Mouse (Mus musculus) midbrain, embryonic 14.5 days (tissue): Measurements from ENCODE around the gene Trim45. TPM values are rescaled to one million over a fixed set of nuclear protein-coding genes. Genes with fewer than 3 reads are reported as not detected.

Experiments
- ATAC-seq: fragments of 200-750 bp; cut with Nextera tagmentation; 2 replicates; pipeline ENCODE4 v1.8.0; 2017; ENCODE audit warnings: moderate number of reproducible peaks, moderate library complexity; ENCODE audit not compliant: low FRiP score, low TSS enrichment
- DNase-seq: peaks from one replicate; pipeline ENCODE4 v3.0.0-alpha.2; 2015
- H3K27ac ChIP-seq: fragments of 300-500 bp; sonication (generic); replicated peaks from 2 replicates; pipeline ENCODE4 v1.5.1; 2014; ENCODE audit warnings: mild to moderate bottlenecking, low read depth, low read length, moderate library complexity
- H3K27me3 ChIP-seq: fragments of 300-500 bp; sonication (generic); 2 replicates; pipeline ENCODE4 v1.6.1; 2014; ENCODE audit warnings: low read length, control low read depth, mixed read lengths; ENCODE audit not compliant: control insufficient read depth, insufficient read depth
- H3K36me3 ChIP-seq: fragments of 300-500 bp; sonication (generic); 2 replicates; pipeline ENCODE4 v1.6.1; 2014; ENCODE audit warnings: low read length, control low read depth; ENCODE audit not compliant: control insufficient read depth, insufficient read depth
- H3K4me1 ChIP-seq: fragments of 300-500 bp; sonication (generic); 2 replicates; pipeline ENCODE4 v1.6.1; 2014; ENCODE audit warnings: mild to moderate bottlenecking, antibody characterized with exemption, low read length, control low read depth; ENCODE audit not compliant: control insufficient read depth, insufficient read depth
- H3K4me2 ChIP-seq: fragments of 300-500 bp; sonication (generic); 2 replicates; pipeline ENCODE4 v1.6.1; 2014; ENCODE audit warnings: mild to moderate bottlenecking, low read length, moderate library complexity
- H3K4me3 ChIP-seq: fragments of 300-500 bp; sonication (generic); replicated peaks from 2 replicates; pipeline ENCODE4 v1.5.1; 2014; ENCODE audit warnings: low read depth, low read length
- H3K9ac ChIP-seq: fragments of 300-500 bp; sonication (generic); replicated peaks from 2 replicates; pipeline ENCODE4 v1.6.1; 2014; ENCODE audit warnings: mild to moderate bottlenecking, low read length, moderate library complexity
- H3K9me3 ChIP-seq: fragments of 300-500 bp; sonication (generic); 2 replicates; pipeline ENCODE4 v1.6.1; 2016; ENCODE audit warnings: low read length, control low read depth, mixed read lengths; ENCODE audit not compliant: control insufficient read depth
- WGBS: fragments of 180-500 bp; shearing (Covaris S2); extraction: QIAGEN DNeasy Blood & Tissue Kit; methylation state at CpG from one replicate; pipeline ENCODE4 v1.1.7; 2014; 5-methylcytosine and 5-hydroxymethylcytosine counted together
- polyA plus RNA-seq: library from polyadenylated mRNA; unstranded; fragments of >200 nt; fragmentation: Nextera tagmentation; extraction: Ambion mirVana; gene quantifications from 2 replicates; pipeline ENCODE4 v1.2.1, GENCODE M21; 2014

Trim45 gene
- polyA plus RNA-seq, 1 experiment from 2014 or later = 6.5 TPM

DNA sequence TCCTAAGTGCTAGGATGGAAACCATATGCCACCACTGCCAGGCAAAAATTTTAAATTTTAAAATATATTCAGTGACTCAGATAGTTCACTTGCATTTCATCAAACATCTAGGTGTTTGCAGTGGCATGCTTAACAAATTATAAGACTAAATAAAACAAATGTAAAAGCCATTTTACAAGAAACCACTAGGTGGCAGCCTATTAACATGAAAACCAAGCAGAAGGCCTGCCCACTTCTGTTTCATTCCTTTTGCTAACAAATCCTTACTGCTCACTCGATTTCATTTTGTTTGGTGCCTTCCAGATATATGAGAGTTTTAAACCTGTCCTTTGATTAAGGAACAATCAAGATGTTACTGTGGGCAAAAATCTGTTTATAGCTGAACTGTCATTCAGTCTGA lies 51.9 kb downstream of the Trim45 start:
- WGBS = 0% methylated on average over 1 of the region's 1 CpGs
- ATAC-seq (no peak), DNase-seq (peak; percentile 85)
- H3K9ac ChIP-seq = no peak overlapping the region
- H3K4me3 ChIP-seq = no peak overlapping the region
- no peak overlapping the region for H3K27ac ChIP-seq
- H3K27me3 ChIP-seq = no peaks in the 10 kb centered on the region
- no peaks in the 10 kb centered on the region for H3K36me3 ChIP-seq
- H3K9me3 ChIP-seq = no peaks in the 10 kb centered on the region
- H3K4me2 ChIP-seq = no peak overlapping the region
- H3K4me1 ChIP-seq = peaks cover 2% of the 10 kb centered on the region; the same call in 1 of the 2 replicates

DNA sequence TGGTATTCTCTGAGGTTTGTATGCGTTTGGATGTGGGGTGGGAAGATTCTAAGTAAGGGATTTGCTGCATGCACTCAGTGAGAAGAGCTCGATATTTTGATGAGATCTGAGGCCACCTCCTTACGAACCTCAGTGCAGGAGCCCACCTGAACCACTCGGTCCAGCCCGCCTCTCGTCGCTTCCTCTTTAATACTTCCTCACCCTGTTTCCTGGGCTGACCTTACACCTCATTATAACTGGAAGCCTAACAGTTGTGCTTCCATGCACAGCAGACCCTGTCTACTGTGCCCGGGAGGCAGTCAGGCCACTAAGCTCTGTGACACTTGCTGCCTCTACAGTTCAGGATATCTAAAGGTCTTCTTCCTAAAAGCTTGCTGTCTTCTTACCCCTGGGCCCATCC lies 57.3 kb downstream of the Trim45 start:
- Histone ChIP-seq H3K9me3 (no peaks in the 10 kb centered on the region), H3K27ac (no peak overlapping the region), H3K9ac (no peak overlapping the region), H3K36me3 (no peaks in the 10 kb centered on the region), H3K4me3 (no peak overlapping the region), H3K4me1 (peaks cover 5% of the 10 kb centered on the region; the same call in 1 of the 2 replicates), H3K27me3 (no peaks in the 10 kb centered on the region; the same call in 1 of the 2 replicates), H3K4me2 (no peak overlapping the region)
- no peak for ATAC-seq
- 77% methylated on average over 8 of the region's 8 CpGs for WGBS
- no peak for DNase-seq

Other genes starting within 250 kb of the Trim45 start
- 44.0 and 55.3 TPM in 2 replicates for gene Man1a2, start 236.7 kb upstream of the Trim45 start, polyA plus RNA-seq
- gene Vtcn1, start 96.7 kb upstream of the Trim45 start, polyA plus RNA-seq = not detected in 2 replicates
- gene Ttf2, start 47.5 kb downstream of the Trim45 start, polyA plus RNA-seq = 3.4 and 6.6 TPM in 2 replicates
- gene Cd101, start 107.4 kb downstream of the Trim45 start, polyA plus RNA-seq = not detected in 2 replicates
- gene Ptgfrn, start 188.1 kb downstream of the Trim45 start, polyA plus RNA-seq = 4.0 and 4.2 TPM in 2 replicates